Mouse (Mus musculus): Measurements from ENCODE around the gene Fcer1g.
"Not testable (repeated sequence)": the region's sequence is repeated elsewhere in the genome, so short reads cannot be mapped to it uniquely, and the experiment has no call there.

The Fcer1g gene

GRCm38 (mm10) chr1:171241952-171242351, 7.8 kb upstream of the Fcer1g start:
- not testable (repeated sequence) for DNase-seq (ENCODE audit: low read depth)

GRCm38 (mm10) chr1:171240911-171241310, 6.7 kb upstream of the Fcer1g start:
- no peak for DNase-seq (ENCODE audit: low read depth)

GRCm38 (mm10) chr1:171239992-171240744, 6.0 kb upstream of the Fcer1g start:
- no peak for DNase-seq (ENCODE audit: low read depth)

- peak; percentile 76 for DNase-seq (ENCODE audit: low read depth)
Measured at GRCm38 (mm10) chr1:171238463-171238862, 4.3 kb upstream of the Fcer1g start.

- DNase-seq (ENCODE audit: low read depth): no peak
Measured at GRCm38 (mm10) chr1:171237438-171237837, 3.3 kb upstream of the Fcer1g start.

- no peak for DNase-seq (ENCODE audit: low read depth)
Measured at GRCm38 (mm10) chr1:171235791-171236190, 1.6 kb upstream of the Fcer1g start.

GRCm38 (mm10) chr1:171234538-171234937, 373 bp upstream of the Fcer1g start:
- DNase-seq (ENCODE audit: low read depth): no peak

- peak; percentile 69 for DNase-seq (ENCODE audit: low read depth)
Measured at GRCm38 (mm10) chr1:171232800-171233730, 1.1 kb downstream of the Fcer1g start.

- DNase-seq (ENCODE audit: low read depth): no peak
Measured at GRCm38 (mm10) chr1:171232348-171232747, 1.8 kb downstream of the Fcer1g start.

- no peak for DNase-seq (ENCODE audit: low read depth)
Measured at GRCm38 (mm10) chr1:171231844-171232243, 2.3 kb downstream of the Fcer1g start.

GRCm38 (mm10) chr1:171230215-171230614, 4.0 kb downstream of the Fcer1g start:
- DNase-seq (ENCODE audit: low read depth): no peak

- no peak for DNase-seq (ENCODE audit: low read depth)
Measured at GRCm38 (mm10) chr1:171229750-171230149, 4.4 kb downstream of the Fcer1g start.

- no peak for DNase-seq (ENCODE audit: low read depth)
Measured at GRCm38 (mm10) chr1:171227879-171228278, 6.3 kb downstream of the Fcer1g start.

- DNase-seq (ENCODE audit: low read depth): no peak
Measured at GRCm38 (mm10) chr1:171226780-171227179, 7.4 kb downstream of the Fcer1g start.

- DNase-seq (ENCODE audit: low read depth): no peak
Measured at GRCm38 (mm10) chr1:171224857-171225256, 9.3 kb downstream of the Fcer1g start, which contains the start of gene Apoa2. Gene Apoa2 (plus strand): TSS chr1:171225054.

GRCm38 (mm10) chr1:171223796-171224195, 10.4 kb downstream of the Fcer1g start:
- no peak for DNase-seq (ENCODE audit: low read depth)

GRCm38 (mm10) chr1:171223168-171223567, 11.0 kb downstream of the Fcer1g start:
- no peak for DNase-seq (ENCODE audit: low read depth)

GRCm38 (mm10) chr1:171222238-171223155, 11.7 kb downstream of the Fcer1g start, which contains the start of gene Tomm40l:
Gene Tomm40l (minus strand): TSS chr1:171222514.
- peak; percentile 97 for DNase-seq (ENCODE audit: low read depth)

GRCm38 (mm10) chr1:171221281-171222193, 12.6 kb downstream of the Fcer1g start:
- no peak for DNase-seq (ENCODE audit: low read depth)

- peak; percentile 95 for DNase-seq (ENCODE audit: low read depth)
Measured at GRCm38 (mm10) chr1:171220871-171221270, 13.3 kb downstream of the Fcer1g start.
